Mouse (Mus musculus) hematopoietic stem cell, adult 5-6 weeks (primary cell): ENCODE measurements around the gene Usf3. TPM values are rescaled to one million over a fixed set of nuclear protein-coding genes. Genes with fewer than 3 reads are reported as not detected.

Experiments
- ATAC-seq, 2 experiments: fragments of 125-278 bp in 1 of 2; replicated peaks in 1 of 2; 2 replicates each; pipeline ENCODE4 v1.8.0; 2016 to 2017; ENCODE audit warnings: inconsistent platforms in 2 of 2, mild to moderate bottlenecking in 2 of 2, moderate number of reproducible peaks in 2 of 2, low read depth in 1 of 2, moderate TSS enrichment in 1 of 2; ENCODE audit not compliant: low FRiP score in 2 of 2, poor library complexity in 2 of 2, severe bottlenecking in 2 of 2, insufficient read depth in 1 of 2, low TSS enrichment in 1 of 2
- total RNA-seq: library from RNA; stranded (forward); fragments of 172-1452, 232-1000 nt; gene quantifications from 2 replicates; pipeline ENCODE4 v1.2.3, GENCODE M21; 2017

Usf3 gene
- total RNA-seq, 1 experiment from 2014 or later, result 13.5 TPM

DNA sequence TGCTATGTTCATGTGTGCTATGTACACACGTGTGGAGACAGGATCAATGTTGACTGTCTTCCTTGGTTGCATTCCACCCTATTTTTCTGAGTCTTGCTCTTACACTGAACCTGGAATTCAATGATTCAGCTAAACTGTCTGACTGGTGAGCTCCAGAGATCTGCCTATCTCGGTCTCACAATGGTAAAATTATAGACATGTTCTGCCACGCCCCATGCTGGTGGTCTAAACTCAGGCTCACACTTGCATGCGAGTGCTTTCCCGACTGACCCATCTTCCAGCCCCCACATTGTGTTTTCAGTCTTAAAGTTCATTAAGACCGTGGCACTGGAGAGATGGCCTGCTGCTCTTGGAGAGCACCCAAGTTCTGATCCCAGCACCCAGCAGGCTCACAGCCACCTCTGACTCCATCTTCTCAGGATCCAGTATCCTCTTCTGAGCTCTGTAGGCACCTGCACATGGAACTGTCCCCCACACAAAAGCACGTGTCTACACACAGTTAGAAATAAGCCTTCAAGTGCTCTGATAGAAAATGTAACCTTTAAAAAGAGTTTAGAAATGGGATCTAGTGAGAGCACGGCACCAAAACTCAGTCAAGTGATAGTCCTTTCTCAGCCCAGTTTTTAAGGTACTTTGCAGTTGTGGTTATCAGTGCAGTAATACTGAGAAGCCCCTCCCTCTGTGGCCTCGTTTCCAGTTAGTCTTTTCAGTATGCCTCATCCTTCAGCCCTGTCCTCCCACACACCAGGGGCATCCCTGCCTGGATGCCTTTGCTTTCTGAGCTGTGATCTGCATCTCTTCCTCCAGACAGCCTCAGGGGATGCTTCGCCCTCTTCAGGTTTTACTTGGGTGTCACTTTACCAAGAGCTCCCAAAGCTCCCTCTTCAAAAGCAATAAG lies 37.4 kb downstream of the Usf3 start:
- no peak for ATAC-seq

DNA sequence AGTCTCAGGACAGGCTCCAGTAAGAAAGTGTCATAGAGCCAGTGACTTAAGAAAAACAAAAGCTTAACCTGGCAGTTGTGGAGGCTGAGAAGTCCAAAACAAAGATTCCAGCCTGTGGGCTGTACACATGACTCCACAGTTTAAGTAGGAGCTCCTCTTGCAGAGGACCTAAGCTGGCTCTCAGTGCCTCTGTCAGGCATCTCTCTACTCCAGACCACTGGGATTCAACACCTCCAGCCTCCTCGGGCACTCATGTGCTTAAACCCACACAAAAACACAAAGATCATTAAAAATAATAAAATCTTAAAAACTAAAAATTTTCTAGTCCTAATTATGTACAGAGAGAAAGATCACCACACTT lies 38.0 kb downstream of the Usf3 start:
- no peak for ATAC-seq

DNA sequence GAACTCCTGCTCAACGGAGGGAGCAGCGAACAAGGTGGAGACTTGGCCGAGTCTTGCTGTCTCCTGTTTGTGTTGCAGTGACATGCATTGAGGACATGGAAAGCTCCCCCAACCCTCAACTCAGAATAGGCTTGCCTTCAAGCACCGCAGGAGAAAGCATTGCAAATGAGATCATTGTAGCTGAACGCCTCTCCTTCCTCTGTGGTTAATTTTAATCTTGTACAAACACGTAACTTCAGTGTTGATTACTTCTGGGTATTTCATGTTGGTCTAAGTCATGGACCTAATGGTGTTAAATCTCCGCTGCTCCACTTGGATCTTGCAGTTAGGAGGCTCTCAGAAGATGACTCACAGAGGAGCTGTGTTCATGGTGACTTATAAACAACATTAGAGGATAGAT lies 39.7 kb downstream of the Usf3 start:
- ATAC-seq, result no peak

DNA sequence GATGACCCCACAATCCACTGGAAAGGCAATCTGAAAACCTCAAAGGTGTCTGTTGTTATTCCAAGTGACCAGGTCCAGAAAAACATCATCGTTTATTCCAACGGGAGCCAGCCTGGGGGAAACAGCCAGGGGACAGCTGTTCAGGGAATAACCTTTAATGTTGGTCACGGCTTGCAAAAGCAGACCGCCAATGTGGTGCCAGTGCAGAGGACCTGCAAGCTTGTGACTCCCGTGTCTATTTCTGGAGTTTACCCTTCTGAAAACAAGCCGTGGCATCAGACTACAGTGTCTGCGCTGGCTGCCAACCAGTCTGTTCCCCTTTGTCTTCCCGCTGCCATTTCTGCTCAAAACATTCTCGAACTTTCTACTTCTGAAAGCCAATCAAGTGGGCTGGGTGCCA lies 42.5 kb downstream of the Usf3 start:
- ATAC-seq, result no peak

DNA sequence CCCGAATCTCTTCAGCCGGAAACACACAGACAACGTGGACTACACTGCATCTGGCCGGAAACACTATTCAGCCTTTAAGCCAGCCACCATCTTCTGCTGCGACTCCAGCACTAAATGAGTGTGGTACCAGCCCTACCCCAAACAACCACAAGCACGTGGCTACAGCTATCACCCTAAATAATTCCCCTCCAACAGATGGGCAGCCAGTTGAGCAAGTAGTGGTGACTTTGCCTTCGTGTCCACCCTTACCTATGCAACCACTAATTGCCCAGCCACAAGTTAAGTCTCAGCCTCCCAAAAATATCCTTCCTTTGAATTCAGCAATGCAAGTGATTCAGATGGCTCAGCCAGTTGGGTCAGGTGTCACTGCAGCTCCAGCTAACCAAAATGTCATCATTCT lies 43.4 kb downstream of the Usf3 start:
- ATAC-seq, result no peak

DNA sequence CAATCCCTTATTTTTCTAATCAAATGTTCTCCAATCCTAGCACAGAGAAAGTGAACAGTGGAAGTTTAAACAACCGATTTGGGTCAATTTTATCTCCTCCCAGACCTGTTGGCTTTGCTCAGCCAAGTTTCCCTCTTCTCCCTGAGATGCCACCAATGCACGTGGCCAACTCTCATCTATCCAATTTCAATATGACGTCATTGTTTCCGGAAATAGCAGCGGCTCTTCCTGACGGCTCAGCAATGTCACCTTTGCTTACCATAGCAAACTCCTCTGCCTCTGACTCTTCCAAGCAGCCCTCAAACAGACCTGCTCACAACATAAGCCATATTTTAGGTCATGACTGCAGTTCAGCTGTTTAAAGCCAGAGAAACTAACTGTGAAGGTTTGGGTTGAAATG lies 48.4 kb downstream of the Usf3 start:
- no peak for ATAC-seq

DNA sequence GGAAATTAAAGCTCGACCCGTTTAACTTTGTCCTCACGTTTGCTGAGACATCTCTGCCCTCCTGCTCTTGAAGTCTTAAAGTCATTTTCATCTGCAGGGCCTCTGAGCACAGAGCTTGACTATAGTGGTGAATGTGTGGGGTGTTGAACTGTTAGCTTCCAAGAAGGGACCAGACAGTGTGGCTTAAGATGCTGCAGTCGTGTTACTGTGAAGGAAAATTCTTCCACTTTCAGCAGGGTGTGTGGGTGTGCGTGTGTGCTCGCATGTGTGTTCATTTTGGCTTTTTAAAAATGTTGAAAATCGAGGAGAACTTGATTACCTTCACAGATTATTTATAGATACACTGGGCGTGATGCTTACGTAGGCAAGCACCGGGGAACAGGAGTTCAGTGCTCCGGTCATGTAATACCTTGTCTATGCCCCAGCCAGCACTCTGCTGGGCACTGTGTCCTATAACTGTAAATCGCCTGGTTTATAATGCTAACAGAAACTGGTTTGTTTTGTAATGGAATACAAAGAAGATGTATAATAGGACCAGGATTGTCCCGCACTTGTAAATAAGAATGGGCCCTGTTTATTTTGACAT lies 53.8 kb downstream of the Usf3 start:
- no peak for ATAC-seq

DNA sequence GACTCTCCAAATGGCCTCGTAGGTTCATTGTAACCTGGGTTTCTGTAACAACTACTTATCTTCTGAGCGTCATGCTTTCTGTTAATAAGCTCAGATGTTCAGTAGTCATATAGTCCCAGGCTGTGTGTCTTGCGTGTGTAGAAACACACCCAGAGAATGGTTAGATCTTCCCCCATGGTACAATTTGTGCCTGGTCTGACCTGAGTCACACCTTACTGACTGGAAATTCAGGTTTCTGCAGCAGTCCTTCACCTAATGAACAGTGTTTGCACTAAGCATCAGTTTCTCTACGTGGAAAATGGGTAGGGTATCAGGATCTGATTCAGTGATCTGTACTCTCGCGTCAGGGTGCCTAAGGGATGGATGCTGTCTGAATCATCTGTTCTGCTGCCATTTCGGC lies 60.0 kb downstream of the Usf3 start:
- no peak for ATAC-seq

DNA sequence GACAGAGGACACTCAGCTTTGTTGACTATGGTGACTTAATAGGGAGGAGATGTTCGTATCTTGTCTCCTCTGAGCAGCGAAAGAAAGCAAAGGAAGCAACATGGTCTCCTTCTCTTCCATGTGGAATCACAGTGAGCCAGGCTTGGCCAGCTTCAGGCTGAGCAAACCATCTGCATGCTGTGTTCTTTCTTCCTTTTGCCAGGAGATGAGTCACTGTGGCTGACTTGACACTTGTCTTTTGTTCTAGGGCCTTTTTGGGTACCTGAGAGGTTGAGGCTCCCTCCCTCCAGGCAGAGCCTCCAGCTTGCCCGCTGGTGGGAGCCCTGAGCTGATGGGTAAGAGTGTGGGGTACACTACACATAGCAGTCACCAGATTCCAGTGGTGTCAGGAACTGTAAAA lies 64.8 kb downstream of the Usf3 start:
- no peak for ATAC-seq

DNA sequence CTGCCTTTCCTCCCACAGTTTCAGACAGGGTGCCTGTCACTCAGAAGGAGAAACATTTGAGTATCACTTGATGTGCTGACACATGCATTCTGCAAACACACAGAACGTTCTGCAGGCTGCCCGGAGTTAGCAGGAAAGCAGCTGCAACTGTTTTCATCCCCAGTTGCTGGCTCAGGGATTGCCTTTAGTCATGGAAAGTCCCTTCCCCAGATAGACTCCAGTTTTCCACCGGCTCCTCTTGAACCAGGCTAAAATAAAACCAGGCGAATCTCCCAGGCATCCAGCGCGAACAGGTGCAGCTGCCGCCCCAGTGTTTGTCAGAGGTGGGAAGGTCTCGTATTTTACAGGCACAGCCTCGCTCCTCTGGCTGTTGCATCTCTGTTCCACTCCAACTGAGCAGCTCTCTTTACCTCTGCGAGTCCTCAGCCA lies 65.8 kb downstream of the Usf3 start:
- ATAC-seq, result no peak

DNA sequence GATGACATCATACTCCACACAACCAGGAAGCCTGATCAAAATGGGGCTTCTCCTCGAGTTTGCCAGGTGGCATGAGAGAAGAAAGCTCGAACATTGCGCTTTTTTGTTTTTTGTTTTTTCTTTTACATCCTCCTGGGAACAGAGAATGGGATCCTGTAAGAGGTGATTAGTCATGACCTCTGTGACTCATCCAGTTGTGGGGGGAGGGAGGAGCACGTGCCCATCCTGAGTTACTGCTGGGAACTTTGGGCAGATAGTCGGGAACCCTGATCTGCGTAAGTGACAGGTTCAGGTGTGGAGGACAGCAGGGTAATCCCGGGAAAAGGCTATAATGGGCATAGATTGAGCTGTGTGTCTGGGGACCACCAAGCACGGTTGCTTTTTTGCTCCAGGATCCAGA lies 67.4 kb downstream of the Usf3 start:
- no peak for ATAC-seq

DNA sequence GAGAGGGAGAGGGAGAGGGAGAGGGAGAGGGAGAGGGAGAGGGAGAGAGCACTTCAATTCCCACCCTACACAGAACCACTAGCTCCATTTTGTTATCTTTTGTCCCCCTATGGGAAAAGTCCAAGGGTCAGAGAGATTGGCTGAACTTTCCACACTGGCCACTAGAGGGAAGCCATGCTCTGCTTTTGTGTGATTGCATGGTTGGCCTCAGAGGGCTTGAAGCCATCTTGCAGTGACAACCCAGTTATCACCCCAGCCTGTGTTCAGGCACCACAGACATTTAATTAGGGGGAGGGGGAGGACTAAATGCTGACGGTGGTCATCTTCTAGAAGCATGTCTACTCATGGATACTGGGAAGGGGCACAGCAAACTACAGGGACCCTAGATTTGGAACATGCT lies 69.6 kb downstream of the Usf3 start:
- ATAC-seq, result peak; percentile 89 to 94

DNA sequence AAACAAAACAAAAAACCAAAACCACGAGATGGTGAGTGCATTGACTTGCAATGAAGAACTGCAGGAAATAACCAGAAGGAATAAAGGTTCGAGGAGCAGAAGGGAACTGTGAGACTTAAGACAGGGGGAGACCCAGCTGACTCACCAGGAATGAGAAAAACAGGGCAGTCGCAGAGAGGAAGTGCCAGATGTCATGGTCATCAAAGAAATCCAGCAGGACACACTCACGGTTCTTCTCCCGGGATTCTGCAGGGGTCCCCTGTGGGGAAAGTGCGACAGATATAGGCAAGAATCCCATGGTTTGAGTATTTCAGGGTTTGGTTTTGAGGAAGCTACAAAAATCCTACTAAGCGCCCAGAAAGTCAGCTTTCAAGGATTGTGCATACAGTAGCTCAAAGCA lies 70.3 kb downstream of the Usf3 start:
- ATAC-seq, result no peak

DNA sequence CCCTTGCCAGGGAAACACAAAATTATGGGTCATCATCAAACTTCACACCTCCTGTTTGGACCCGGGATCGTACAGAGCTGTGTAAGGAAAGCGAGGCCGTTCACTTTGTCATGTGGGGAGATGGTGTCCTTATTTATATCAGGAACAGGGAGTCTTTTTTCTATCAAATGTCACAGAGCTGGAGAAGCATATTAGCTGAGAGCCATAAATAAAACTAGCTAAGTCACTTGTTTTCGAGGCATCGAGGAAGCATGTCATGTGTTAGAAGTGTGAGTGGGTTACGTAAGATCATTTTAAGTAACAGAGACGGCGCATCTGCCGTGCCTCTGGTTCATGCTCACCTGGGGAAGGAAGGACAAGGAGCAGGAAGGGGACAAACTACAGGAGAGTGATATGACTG lies 76.9 kb downstream of the Usf3 start:
- no peak for ATAC-seq

DNA sequence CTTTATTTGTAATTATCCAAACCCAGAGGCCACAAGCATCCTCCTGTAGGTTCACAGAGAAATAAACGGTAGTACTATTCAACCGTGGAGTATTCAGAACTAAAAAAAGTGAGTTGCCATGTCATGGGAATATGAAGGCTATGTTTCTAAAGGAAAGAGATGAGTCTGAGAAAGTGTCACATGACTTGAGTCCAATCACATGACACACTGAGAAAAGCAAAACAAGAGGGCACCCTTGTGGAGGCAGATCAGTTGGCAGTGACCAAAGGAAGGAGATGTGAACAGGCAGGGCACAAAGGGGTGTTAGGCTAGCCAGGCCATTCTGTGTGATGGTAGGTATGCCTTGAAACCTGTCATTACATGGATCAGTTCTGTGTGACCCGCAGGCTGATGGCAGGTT lies 79.7 kb downstream of the Usf3 start:
- ATAC-seq, result no peak

DNA sequence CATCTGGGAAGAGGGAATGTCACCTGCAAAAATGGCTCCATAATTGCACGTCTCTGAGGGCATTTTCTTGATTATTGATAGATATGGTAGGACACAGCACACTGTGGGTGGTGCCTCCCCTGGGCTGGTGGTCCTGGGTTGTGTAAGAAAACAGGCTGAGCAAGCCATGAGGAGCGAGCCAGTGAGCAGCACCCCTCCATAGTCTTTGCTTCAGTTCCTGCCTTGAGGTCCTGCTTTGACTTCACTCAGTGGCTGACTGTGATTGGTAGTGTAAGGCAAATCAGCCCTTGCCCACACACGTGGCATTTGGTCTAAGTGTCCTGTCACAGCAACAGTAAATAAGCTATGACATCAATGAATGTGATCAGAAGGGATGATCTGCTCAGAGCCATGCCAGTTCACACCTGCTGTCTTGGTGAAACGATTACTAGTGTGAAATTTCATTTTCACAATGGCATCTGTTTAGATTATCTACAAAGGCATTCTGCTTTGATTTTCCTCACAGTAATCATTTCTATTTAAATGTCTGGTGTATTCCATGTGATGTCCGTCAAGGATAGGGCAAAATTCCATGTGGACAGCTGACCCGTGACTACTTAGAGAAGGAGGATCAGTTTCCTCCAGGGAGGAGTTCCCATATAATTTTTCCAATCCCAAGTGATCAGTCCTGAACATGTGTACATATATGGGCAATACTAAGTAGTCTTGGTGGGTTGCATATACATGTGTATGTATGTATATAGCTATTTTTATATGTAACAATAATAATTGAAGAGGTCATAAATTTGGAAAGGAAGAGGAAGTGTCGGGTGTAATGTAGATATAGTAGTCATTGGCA lies 81.0 kb downstream of the Usf3 start:
- no peak for ATAC-seq

DNA sequence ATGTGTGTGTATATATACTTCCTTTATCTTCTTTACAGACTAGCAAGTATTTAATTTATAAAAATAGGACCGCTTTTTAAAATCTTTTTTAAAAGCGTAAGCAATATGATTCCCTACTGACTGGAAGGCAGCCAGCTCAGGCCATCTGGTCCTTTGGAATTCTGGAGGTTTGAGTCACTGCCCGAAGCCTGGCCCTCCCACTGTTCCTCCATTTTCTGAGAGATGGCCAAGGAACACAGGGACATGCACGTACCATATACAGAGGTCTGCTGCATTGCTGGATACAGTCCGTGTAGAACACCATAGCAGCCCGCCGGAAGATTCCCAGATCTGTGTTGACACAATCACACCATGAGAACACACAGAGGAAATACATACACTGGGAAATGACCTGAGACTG lies 81.7 kb downstream of the Usf3 start:
- no peak for ATAC-seq

DNA sequence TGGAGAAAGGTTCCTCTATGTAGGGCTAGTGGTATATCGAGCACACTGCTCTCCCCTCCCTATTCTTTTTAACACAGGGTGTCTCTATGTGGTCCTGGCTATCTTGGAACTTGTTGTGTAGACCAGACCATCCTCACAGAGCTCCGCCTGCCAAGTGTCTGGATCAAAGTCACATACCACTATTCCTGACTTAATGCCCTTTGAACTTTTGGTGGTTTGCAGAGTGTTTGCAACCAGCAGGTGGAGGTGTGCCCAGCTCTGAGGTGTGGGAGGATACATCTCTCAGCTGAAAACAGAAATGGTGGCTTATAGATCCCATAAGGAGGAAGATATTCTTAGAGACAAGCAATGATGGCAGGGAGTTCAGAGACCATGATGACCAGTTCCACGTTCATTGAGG lies 84.4 kb downstream of the Usf3 start:
- no peak for ATAC-seq
